Mouse (Mus musculus): ENCODE measurements around the gene Dusp8. TPM values are rescaled to one million over a fixed set of nuclear protein-coding genes. Genes with fewer than 3 reads are reported as not detected.

Dusp8 gene
- polyA plus RNA-seq, 1 experiment from 2014 or later, result 5.5 TPM

DNA sequence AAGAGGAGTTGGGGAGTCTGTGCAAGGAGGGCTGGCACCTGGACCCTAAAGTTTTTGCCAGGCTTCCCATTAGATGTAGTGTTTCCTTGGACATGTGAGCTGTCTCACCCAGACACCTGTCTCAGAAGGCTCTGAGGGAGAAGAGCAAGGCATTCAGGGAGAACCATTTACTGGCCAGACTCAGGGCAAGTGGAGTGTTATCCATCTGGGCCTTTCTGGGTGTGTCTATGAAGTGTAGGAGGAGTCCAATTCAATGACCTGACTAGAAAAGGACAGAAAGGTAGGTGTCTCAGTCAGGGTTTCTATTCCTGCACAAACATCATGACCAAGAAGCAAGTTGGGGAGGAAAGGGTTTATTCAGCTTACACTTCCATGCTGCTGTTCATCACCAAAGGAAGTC lies 23.9 kb downstream of the Dusp8 start:
- ATAC-seq (no peak), DNase-seq (ENCODE audit: low spot score) (no peak)
- H3K9ac ChIP-seq (replicated peaks; ENCODE audit: low read depth), result no peak overlapping the region
- H3K27me3 ChIP-seq (replicated peaks; ENCODE audit: insufficient read depth, low read length), result 0 out of 2 replicates have a peak, but pooled peaks cover 3% of the 10 kb centered on the region
- no peak overlapping the region for H3K4me2 ChIP-seq (replicated peaks; ENCODE audit: low read depth, low read length)
- no peaks in the 10 kb centered on the region for H3K9me3 ChIP-seq (ENCODE audit: low read length)
- no peak overlapping the region for H3K4me3 ChIP-seq (ENCODE audit: low read depth, low read length)
- H3K4me1 ChIP-seq (ENCODE audit: insufficient read depth, low read depth, low read length), result no peaks in the 10 kb centered on the region
- TF ChIP-seq EP300 (IDR thresholded peaks at IDR 0.05) (no peak), CTCF (IDR thresholded peaks at IDR 0.05) (no peak)
- no peak overlapping the region for H3K27ac ChIP-seq (ENCODE audit: low read length)
- H3K36me3 ChIP-seq (ENCODE audit: insufficient read depth, low read length), result no peaks in the 10 kb centered on the region

DNA sequence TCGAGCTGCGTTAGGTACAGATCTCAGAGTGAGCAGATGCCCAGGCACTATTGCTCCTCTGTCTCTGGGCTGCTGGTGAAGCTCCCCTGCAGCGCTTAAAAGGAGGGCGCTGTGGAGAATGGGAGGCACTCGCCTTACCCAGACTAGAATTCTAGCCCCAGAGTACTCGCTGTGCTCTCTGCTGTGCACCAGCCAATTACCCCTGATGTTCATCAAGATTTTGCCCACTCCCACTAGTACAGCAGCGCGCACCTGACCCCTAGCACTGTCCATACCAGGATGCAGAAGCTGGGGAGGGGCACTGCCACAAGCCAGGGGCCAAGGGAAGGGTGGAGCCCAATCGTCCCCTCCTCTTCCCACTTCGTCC lies 24.4 kb downstream of the Dusp8 start:
- no peak overlapping the region for H3K9ac ChIP-seq (replicated peaks; ENCODE audit: low read depth)
- TF ChIP-seq EP300 (IDR thresholded peaks at IDR 0.05) (no peak), CTCF (IDR thresholded peaks at IDR 0.05) (no peak)
- no peaks in the 10 kb centered on the region for H3K36me3 ChIP-seq (ENCODE audit: insufficient read depth, low read length)
- H3K27ac ChIP-seq (ENCODE audit: low read length), result no peak overlapping the region
- no peak overlapping the region for H3K4me2 ChIP-seq (replicated peaks; ENCODE audit: low read depth, low read length)
- no peaks in the 10 kb centered on the region for H3K9me3 ChIP-seq (ENCODE audit: low read length)
- H3K27me3 ChIP-seq (replicated peaks; ENCODE audit: insufficient read depth, low read length), result 0 out of 2 replicates have a peak, but pooled peaks cover 3% of the 10 kb centered on the region
- 12% methylated on average over 10 of the region's 10 CpGs for WGBS
- H3K4me3 ChIP-seq (ENCODE audit: low read depth, low read length), result no peak overlapping the region
- no peak for DNase-seq (ENCODE audit: low spot score)
- no peaks in the 10 kb centered on the region for H3K4me1 ChIP-seq (ENCODE audit: insufficient read depth, low read depth, low read length)
- ATAC-seq, result peak; percentile 35

DNA sequence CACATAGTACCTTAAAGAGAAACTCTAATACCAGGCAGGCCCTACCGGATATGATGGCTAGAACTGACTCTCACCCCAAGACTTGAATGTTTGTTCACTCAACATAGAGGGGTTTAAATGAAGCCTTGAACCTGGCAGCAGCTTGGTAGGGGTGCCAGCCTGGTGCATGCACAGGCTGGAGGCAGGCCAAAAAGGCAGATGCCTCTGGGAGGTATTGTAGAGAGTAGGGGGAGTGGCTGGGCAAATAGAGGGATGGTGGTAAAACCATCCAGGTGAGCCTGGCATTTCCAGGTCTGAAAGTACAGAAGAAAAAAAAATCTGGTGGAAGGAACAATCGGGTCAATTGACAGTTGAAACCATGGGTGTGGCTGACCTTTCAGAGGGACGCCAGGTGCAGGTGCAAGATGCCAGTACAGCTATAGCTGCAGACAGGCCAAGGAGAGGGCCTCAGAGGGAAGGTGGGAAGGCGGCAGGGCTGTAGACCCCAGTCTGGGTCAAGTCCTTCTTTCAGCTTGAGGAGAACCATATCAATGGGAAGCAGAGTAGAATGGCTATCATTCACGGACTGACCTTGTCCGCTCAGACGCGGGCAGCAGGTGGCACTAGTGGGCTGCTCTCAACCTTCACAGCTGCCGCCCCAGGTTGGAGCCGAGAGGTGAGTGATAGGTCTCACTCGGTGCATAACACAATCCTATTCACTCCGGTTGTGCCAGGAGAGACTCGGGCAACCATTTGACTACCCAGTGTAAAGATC lies 25.0 kb downstream of the Dusp8 start:
- H3K9me3 ChIP-seq (ENCODE audit: low read length), result no peaks in the 10 kb centered on the region
- DNase-seq (ENCODE audit: low spot score), result peak; percentile 70

DNA sequence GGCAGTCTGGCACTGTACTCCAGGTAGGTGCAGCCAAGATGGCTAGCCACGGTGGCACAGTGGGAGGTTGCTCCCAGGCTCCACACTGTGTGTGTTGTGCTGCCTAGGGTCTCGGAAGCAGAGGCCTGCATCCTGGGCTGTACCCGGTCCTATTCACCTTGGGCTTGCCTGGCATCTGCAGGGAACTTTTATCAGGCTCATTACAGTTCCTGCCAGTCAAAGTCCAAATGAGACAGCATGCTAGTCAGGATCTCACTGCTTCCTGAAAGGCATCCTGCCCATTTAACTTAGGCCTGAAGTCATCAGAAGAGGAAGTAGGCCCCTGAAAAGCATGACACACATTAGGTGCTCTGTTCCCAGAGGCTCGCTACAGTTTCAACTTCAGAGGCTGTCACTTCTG lies 27.2 kb downstream of the Dusp8 start:
- Histone ChIP-seq H3K27ac (ENCODE audit: low read length) (no peak overlapping the region), H3K4me3 (ENCODE audit: low read depth, low read length) (no peak overlapping the region), H3K4me1 (ENCODE audit: insufficient read depth, low read depth, low read length) (no peaks in the 10 kb centered on the region), H3K4me2 (replicated peaks; ENCODE audit: low read depth, low read length) (no peak overlapping the region), H3K27me3 (replicated peaks; ENCODE audit: insufficient read depth, low read length) (no peaks in the 10 kb centered on the region), H3K9me3 (ENCODE audit: low read length) (no peaks in the 10 kb centered on the region), H3K9ac (replicated peaks; ENCODE audit: low read depth) (no peak overlapping the region), H3K36me3 (ENCODE audit: insufficient read depth, low read length) (no peaks in the 10 kb centered on the region)
- DNase-seq (ENCODE audit: low spot score), result no peak
- ATAC-seq, result peak; percentile 30; the same call in 1 of the 2 replicates
- 40% methylated on average over 4 of the region's 4 CpGs for WGBS
- TF ChIP-seq EP300 (IDR thresholded peaks at IDR 0.05) (no peak), CTCF (IDR thresholded peaks at IDR 0.05) (no peak)

More for the DNA sequence above, 25.0 kb downstream of the Dusp8 start:
- TF ChIP-seq EP300 (IDR thresholded peaks at IDR 0.05), result no peak
- TF ChIP-seq CTCF (IDR thresholded peaks at IDR 0.05), result peak; percentile 92
- H3K27me3 ChIP-seq (replicated peaks; ENCODE audit: insufficient read depth, low read length), result 0 out of 2 replicates have a peak, but pooled peaks cover 3% of the 10 kb centered on the region
- no peaks in the 10 kb centered on the region for H3K4me1 ChIP-seq (ENCODE audit: insufficient read depth, low read depth, low read length)
- 13% methylated on average over 13 of the region's 13 CpGs for WGBS
- no peak overlapping the region for H3K4me3 ChIP-seq (ENCODE audit: low read depth, low read length)
- H3K27ac ChIP-seq (ENCODE audit: low read length), result no peak overlapping the region
- H3K4me2 ChIP-seq (replicated peaks; ENCODE audit: low read depth, low read length), result no peak overlapping the region
- no peak overlapping the region for H3K9ac ChIP-seq (replicated peaks; ENCODE audit: low read depth)
- peak; percentile 87 for ATAC-seq
- no peaks in the 10 kb centered on the region for H3K36me3 ChIP-seq (ENCODE audit: insufficient read depth, low read length)

DNA sequence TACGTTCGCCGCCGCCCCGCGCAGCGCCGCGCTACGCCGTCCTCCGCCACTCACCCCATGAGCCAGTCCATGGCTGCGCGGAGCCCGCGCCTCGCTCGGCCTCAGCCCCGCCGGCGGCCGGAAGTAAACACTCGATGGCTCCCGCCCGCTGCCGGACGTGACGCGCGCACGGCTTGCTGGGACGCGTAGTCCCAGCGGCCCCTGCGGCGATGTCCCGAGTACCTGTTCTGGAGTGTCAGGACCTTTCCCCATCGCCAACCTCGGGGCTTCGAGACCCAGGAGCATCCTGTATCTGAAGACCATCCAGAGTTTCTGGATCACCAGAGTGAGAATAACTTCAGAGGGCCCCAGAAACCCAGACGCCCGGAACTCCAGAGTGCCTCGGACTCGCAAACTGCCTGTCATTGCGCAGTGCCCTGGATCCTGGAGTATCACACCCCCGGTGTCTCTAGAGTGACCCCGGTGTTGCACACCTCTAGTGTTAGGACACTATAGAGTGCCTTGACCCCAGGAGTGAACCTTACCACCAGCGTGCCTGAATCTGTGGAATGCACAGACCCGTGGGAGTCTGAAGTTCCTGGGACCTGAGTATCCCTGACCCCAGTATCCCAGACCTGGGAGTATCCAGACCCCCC lies 34.6 kb downstream of the Dusp8 start, which contains the start of gene Mob2:
Gene Mob2, minus strand, starts transcription at position 135 of the 635 bp plus-strand sequence.
- DNase-seq (ENCODE audit: low spot score) (peak; percentile 94), ATAC-seq (peak; percentile 96)
- Histone ChIP-seq H3K36me3 (ENCODE audit: insufficient read depth, low read length) (no peaks in the 10 kb centered on the region), H3K27ac (ENCODE audit: low read length) (peak within 1 kb of the TSS; percentile 93), H3K4me2 (replicated peaks; ENCODE audit: low read depth, low read length) (peak within 1 kb of the TSS; percentile 76), H3K27me3 (replicated peaks; ENCODE audit: insufficient read depth, low read length) (no peaks in the 10 kb centered on the region), H3K4me3 (ENCODE audit: low read depth, low read length) (peak within 1 kb of the TSS; percentile 89), H3K9ac (replicated peaks; ENCODE audit: low read depth) (peak within 1 kb of the TSS; percentile 95), H3K9me3 (ENCODE audit: low read length) (no peaks in the 10 kb centered on the region), H3K4me1 (ENCODE audit: insufficient read depth, low read depth, low read length) (peaks cover 34% of the 10 kb centered on the region)
- TF ChIP-seq EP300 (IDR thresholded peaks at IDR 0.05), result no peak
- TF ChIP-seq CTCF (IDR thresholded peaks at IDR 0.05), result no peak
- 1% methylated on average over 37 of the region's 49 CpGs for WGBS

DNA sequence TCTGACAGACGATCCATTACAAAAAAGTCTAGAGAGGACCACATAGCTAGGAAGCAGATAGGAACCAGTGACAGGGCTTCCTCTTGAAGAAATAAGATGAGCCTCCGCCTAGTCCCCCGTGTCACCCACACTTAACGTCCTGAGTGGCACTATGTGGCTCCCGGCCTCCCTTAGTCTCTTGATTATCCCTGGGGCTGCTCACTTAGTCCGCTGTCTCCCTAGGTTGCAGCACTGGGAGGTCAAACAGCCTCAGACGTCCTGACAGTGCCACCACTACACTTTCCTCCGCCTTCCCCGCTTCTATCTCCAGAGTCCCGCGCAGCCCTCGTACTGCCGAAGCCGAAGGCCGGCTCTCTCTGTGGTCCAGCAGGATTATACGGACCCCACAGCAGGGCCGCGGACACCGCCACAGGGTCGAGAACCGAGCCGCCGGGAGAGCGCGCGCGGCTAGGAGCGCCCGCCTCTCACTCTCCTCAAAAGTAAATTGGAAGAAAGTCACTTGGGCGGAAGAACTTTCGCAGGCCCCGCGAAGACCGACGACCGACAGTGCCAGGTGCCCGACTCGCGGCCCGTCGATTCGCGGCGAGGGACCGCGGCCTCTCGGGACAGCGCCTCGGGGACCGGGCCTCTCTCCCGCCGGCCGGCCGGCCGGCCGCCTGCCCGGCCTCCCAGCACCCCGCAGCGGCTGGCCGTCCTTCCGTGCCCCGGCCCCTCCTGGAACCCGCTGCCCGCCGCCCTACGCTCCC lies 35.3 kb downstream of the Dusp8 start:
- peak overlapping the region; percentile 95 for H3K9ac ChIP-seq (replicated peaks; ENCODE audit: low read depth)
- ATAC-seq (peak; percentile 32), DNase-seq (ENCODE audit: low spot score) (peak; percentile 27)
- WGBS, result 3% methylated on average over 60 of the region's 66 CpGs
- H3K27ac ChIP-seq (ENCODE audit: low read length), result peak overlapping the region; percentile 93
- H3K4me1 ChIP-seq (ENCODE audit: insufficient read depth, low read depth, low read length), result peaks cover 41% of the 10 kb centered on the region
- no peaks in the 10 kb centered on the region for H3K36me3 ChIP-seq (ENCODE audit: insufficient read depth, low read length)
- H3K4me2 ChIP-seq (replicated peaks; ENCODE audit: low read depth, low read length), result peak overlapping the region; percentile 76
- no peaks in the 10 kb centered on the region for H3K27me3 ChIP-seq (replicated peaks; ENCODE audit: insufficient read depth, low read length)
- peak overlapping the region; percentile 89 for H3K4me3 ChIP-seq (ENCODE audit: low read depth, low read length)
- H3K9me3 ChIP-seq (ENCODE audit: low read length), result no peaks in the 10 kb centered on the region
- TF ChIP-seq CTCF (IDR thresholded peaks at IDR 0.05) (no peak), EP300 (IDR thresholded peaks at IDR 0.05) (no peak)

Measured in lung, postnatal 0 days (tissue).